Mouse (Mus musculus) liver (tissue): ENCODE data around the gene Sod2.
A peak's percentile ranks its signal among the peaks of the same experiment; 100 is the strongest.
"Not testable (repeated sequence)": the region's sequence is repeated elsewhere in the genome, so short reads cannot be mapped to it uniquely, and the experiment has no call there.

Source experiments
- DNase-seq: peaks from one replicate; pipeline ENCODE4 v3.0.0-alpha.2; 2020; ENCODE audit warnings: mixed read lengths

The Sod2 gene

GRCm38 (mm10) chr17:13013316-13013715 is 6.7 kb downstream of the Sod2 start:
- no peak for DNase-seq

- not testable (repeated sequence) for DNase-seq
These were observed 30.1 kb downstream of the Sod2 start for GRCm38 (mm10) chr17:13036627-13037192.

- peak; percentile 17 for DNase-seq
These were observed 37.4 kb downstream of the Sod2 start for GRCm38 (mm10) chr17:13043846-13044673.

- not testable (repeated sequence) for DNase-seq
These were observed 45.6 kb downstream of the Sod2 start, which contains the start of gene Gpr31b for GRCm38 (mm10) chr17:13052124-13052813. Gene Gpr31b, minus strand, starts transcription at chr17:13052296.

GRCm38 (mm10) chr17:13060804-13061203 is 54.2 kb downstream of the Sod2 start, which contains the start of gene Tcp10b:
Gene Tcp10b, plus strand, starts transcription at chr17:13061104.
- DNase-seq, result not testable (repeated sequence)

- not testable (repeated sequence) for DNase-seq
These were observed 56.2 kb downstream of the Sod2 start for GRCm38 (mm10) chr17:13062882-13063281.

- DNase-seq, result not testable (repeated sequence)
These were observed 61.3 kb downstream of the Sod2 start for GRCm38 (mm10) chr17:13067864-13068385.

- not testable (repeated sequence) for DNase-seq
These were observed 62.6 kb downstream of the Sod2 start for GRCm38 (mm10) chr17:13069227-13069626.
